Mouse (Mus musculus): ENCODE measurements around the gene Nppc.

- TF ChIP-seq POLR2A (IDR thresholded peaks at IDR 0.05; ENCODE audit: low read depth, low read length) (no peak), CTCF (IDR thresholded peaks at IDR 0.05; ENCODE audit: borderline replicate concordance, insufficient read depth, low read length) (no peak)
Measured at GRCm38 (mm10) chr1:86696948-86697347, 26.6 kb upstream of the Nppc start.

All from embryonic fibroblast, embryonic 13.5 days (primary cell).